Comparison of ENCODE assay signal across 10 mouse cellular contexts in the genomic region with DNA sequence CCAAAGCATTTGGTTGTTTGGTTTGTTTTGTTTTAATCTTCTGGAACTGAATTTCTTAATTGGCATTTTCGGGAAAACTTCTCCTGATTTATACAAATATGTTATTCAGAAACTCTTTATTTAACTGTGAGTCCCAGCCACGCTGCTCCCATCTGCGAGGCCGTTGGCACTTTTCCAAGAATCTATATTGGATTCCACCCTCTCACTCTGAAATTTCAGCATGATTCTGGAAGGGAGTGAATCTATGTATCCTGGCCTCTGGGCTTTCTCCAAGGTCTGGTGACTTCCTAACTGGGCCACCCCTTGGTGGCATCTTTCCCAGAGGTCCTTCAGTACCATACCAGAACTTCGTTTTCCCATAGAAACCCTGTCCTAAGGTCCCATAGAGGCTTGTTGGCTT. TPM values are rescaled to one million over a fixed set of nuclear protein-coding genes. Genes with fewer than 3 reads are reported as not detected.
DNase-seq lines count a peak whose midpoint lies in the region; ATAC-seq and TF ChIP-seq lines count a peak whose summit lies in the region.
"Had no signal": no experiment of that assay in that cellular context is flagged by ENCODE, and none has a peak within 500 bp of the region (broad histone marks: within the 10 kb centered on the region; RNA-seq: fewer than 3 reads in every experiment).

No protein-coding gene starts in this region.

- no peaks in the 10 kb centered on the region for H3K36me3 ChIP-seq in forebrain, postnatal 0 days (ENCODE audit: insufficient read depth)
- no peaks in the 10 kb centered on the region for H3K36me3 ChIP-seq in forebrain, embryonic 12.5 days (replicated peaks)
- H3K36me3 ChIP-seq in lung, postnatal 0 days (ENCODE audit: insufficient read depth, low read length) = no peaks in the 10 kb centered on the region
- H3K36me3 ChIP-seq: hindbrain, embryonic 13.5 days had no signal

- no peak for TF ChIP-seq EP300 in lung, postnatal 0 days (IDR thresholded peaks at IDR 0.05)

- 43% methylated on average over 5 of the region's 5 CpGs for WGBS in forebrain, postnatal 0 days
- WGBS in forebrain, embryonic 12.5 days = 71% methylated on average over 5 of the region's 5 CpGs
- WGBS in lung, postnatal 0 days = 32% methylated on average over 5 of the region's 5 CpGs

- ATAC-seq in forebrain, postnatal 0 days = peak; percentile 70
- ATAC-seq in forebrain, embryonic 12.5 days (ENCODE audit: low FRiP score) = no peak
- ATAC-seq in lung, postnatal 0 days = 0 out of 2 replicates have a peak, but pooled peaks have one; percentile 7
- no peak for ATAC-seq in megakaryocyte progenitor cell, adult 5-6 weeks (replicated peaks; ENCODE audit: poor library complexity)

- H3K9me3 ChIP-seq in forebrain, postnatal 0 days (ENCODE audit: low read length) = no peaks in the 10 kb centered on the region
- H3K9me3 ChIP-seq in forebrain, embryonic 12.5 days = no peaks in the 10 kb centered on the region
- H3K9me3 ChIP-seq in lung, postnatal 0 days (ENCODE audit: low read length) = no peaks in the 10 kb centered on the region
- H3K9me3 ChIP-seq: hindbrain, embryonic 13.5 days had no signal

- intact Hi-C loops in left cerebral cortex, postnatal 25 days (cut with DNase I) = no loop called here

- peak overlapping the region; percentile 24; the same call in 1 of the 2 replicates for H3K27ac ChIP-seq in forebrain, postnatal 0 days (ENCODE audit: low read depth, low read length)
- H3K27ac ChIP-seq in forebrain, embryonic 12.5 days = no peak overlapping the region
- H3K27ac ChIP-seq in lung, postnatal 0 days (ENCODE audit: low read length) = no peak overlapping the region
- H3K27ac ChIP-seq: hindbrain, embryonic 13.5 days had no signal

- H3K27me3 ChIP-seq in forebrain, postnatal 0 days (ENCODE audit: insufficient read depth, low read length) = no peaks in the 10 kb centered on the region
- H3K27me3 ChIP-seq in forebrain, embryonic 12.5 days = no peaks in the 10 kb centered on the region
- no peaks in the 10 kb centered on the region for H3K27me3 ChIP-seq in lung, postnatal 0 days (replicated peaks; ENCODE audit: insufficient read depth, low read length)
- H3K27me3 ChIP-seq: hindbrain, embryonic 13.5 days had no signal

- no peak overlapping the region for H3K9ac ChIP-seq in forebrain, postnatal 0 days
- H3K9ac ChIP-seq in forebrain, embryonic 12.5 days = no peak overlapping the region
- no peak overlapping the region for H3K9ac ChIP-seq in lung, postnatal 0 days (replicated peaks; ENCODE audit: low read depth)
- H3K9ac ChIP-seq: hindbrain, embryonic 13.5 days had no signal

- DNase-seq in forebrain, postnatal 0 days = peak; percentile 83
- DNase-seq in lung, postnatal 0 days (ENCODE audit: low spot score) = peak; percentile 63
- DNase-seq in lung, postnatal 25 days (ENCODE audit: low spot score) = no peak
- peak; percentile 74 to 88 for DNase-seq in left cerebral cortex, postnatal 25 days (ENCODE audit: low spot score in 2 of 2)
- no peak for DNase-seq in testis, postnatal 10 days (ENCODE audit: low spot score)
- no peak for DNase-seq in heart, adult 11 months

- H3K4me2 ChIP-seq in forebrain, postnatal 0 days (ENCODE audit: low read depth) = no peak overlapping the region
- no peak overlapping the region for H3K4me2 ChIP-seq in forebrain, embryonic 12.5 days
- no peak overlapping the region for H3K4me2 ChIP-seq in lung, postnatal 0 days (replicated peaks; ENCODE audit: low read depth, low read length)
- H3K4me2 ChIP-seq: hindbrain, embryonic 13.5 days had no signal

- no peak overlapping the region for H3K4me3 ChIP-seq in forebrain, postnatal 0 days (ENCODE audit: low read depth, low read length)
- H3K4me3 ChIP-seq in forebrain, embryonic 12.5 days (replicated peaks) = no peak overlapping the region
- H3K4me3 ChIP-seq in lung, postnatal 0 days (ENCODE audit: low read depth, low read length) = no peak overlapping the region
- H3K4me3 ChIP-seq: hindbrain, embryonic 13.5 days; megakaryocyte, embryonic 14.5 days had no signal

- no peak for TF ChIP-seq CTCF in forebrain, postnatal 0 days (IDR thresholded peaks at IDR 0.05; ENCODE audit: low read depth)
- no peak for TF ChIP-seq CTCF in lung, postnatal 0 days (IDR thresholded peaks at IDR 0.05)

- H3K4me1 ChIP-seq in forebrain, postnatal 0 days (ENCODE audit: insufficient read depth) = peaks cover 4% of the 10 kb centered on the region; the same call in 1 of the 2 replicates
- no peaks in the 10 kb centered on the region for H3K4me1 ChIP-seq in forebrain, embryonic 12.5 days
- H3K4me1 ChIP-seq in lung, postnatal 0 days (ENCODE audit: insufficient read depth, low read depth, low read length) = peaks cover 11% of the 10 kb centered on the region; the same call in 1 of the 2 replicates
- H3K4me1 ChIP-seq: hindbrain, embryonic 13.5 days had no signal

RNA-seq across cellular contexts. Expression of a gene that starts 40.7 kb away (rescaled TPM):
- total RNA-seq in forebrain, postnatal 0 days (2014; rRNA removed) = 47.6 and 50.6 TPM in 2 replicates
- 57.6 and 59.2 TPM in 2 replicates for polyA plus RNA-seq in forebrain, postnatal 0 days (2015; fragmentation: Nextera tagmentation; extraction: Ambion mirVana)
- 47.6 and 48.0 TPM in 2 replicates for polyA plus RNA-seq in forebrain, embryonic 12.5 days (2016; fragmentation: Nextera tagmentation; extraction: Ambion mirVana)
- 22.9 and 25.3 TPM in 2 replicates for polyA plus RNA-seq in lung, postnatal 0 days (2015; fragmentation: Nextera tagmentation; extraction: Ambion mirVana)
- total RNA-seq in left cerebral cortex, postnatal 25 days (2021) = 10 to 100 TPM; 35.6 to 35.7 TPM
- 43.6 and 48.4 TPM in 2 replicates for total RNA-seq in megakaryocyte progenitor cell, adult 5-6 weeks (2015)
- 64.4 and 73.5 TPM in 2 replicates for total RNA-seq in megakaryocyte progenitor cell, adult 5-6 weeks (2017)

RNA-seq across cellular contexts. Expression of a gene that starts 40.7 kb away (rescaled TPM):
- 21.9 and 23.9 TPM in 2 replicates for total RNA-seq in forebrain, postnatal 0 days (2014; rRNA removed)
- 39.1 and 39.6 TPM in 2 replicates for polyA plus RNA-seq in forebrain, postnatal 0 days (2015; fragmentation: Nextera tagmentation; extraction: Ambion mirVana)
- polyA plus RNA-seq in forebrain, embryonic 12.5 days (2016; fragmentation: Nextera tagmentation; extraction: Ambion mirVana) = 49.9 and 52.6 TPM in 2 replicates
- 19.2 and 20.4 TPM in 2 replicates for polyA plus RNA-seq in lung, postnatal 0 days (2015; fragmentation: Nextera tagmentation; extraction: Ambion mirVana)
- 10 to 100 TPM; 28.1 to 29.3 TPM for total RNA-seq in left cerebral cortex, postnatal 25 days (2021)
- 20.1 and 22.1 TPM in 2 replicates for total RNA-seq in megakaryocyte progenitor cell, adult 5-6 weeks (2015)
- 28.6 and 30.7 TPM in 2 replicates for total RNA-seq in megakaryocyte progenitor cell, adult 5-6 weeks (2017)

Comparison
In these comparisons a context has a peak if more than half of its experiments do, and no peak if none do; other contexts are left out.
1. ATAC-seq: peak in forebrain, postnatal 0 days (single experiment) and lung, postnatal 0 days (single experiment); none in forebrain, embryonic 12.5 days (single experiment) and megakaryocyte progenitor cell, adult 5-6 weeks (single experiment).
2. DNase-seq: peak in forebrain, postnatal 0 days (single experiment), lung, postnatal 0 days (single experiment) and left cerebral cortex, postnatal 25 days (2 of 2); none in lung, postnatal 25 days (single experiment), testis, postnatal 10 days (single experiment) and heart, adult 11 months (single experiment).